Mouse (Mus musculus): ENCODE measurements at regions not wholly inside any gene's neighbourhood (a gene's known extent, or its start where the extent isn't known, plus 50 kb on each side); places are given as distances from the start of the nearest gene placed in this dataset.

- Histone ChIP-seq H3K9ac (ENCODE audit: low read length) (no peak overlapping the region), H3K9me3 (ENCODE audit: control insufficient read depth, low read length) (no peaks in the 10 kb centered on the region), H3K4me2 (replicated peaks; ENCODE audit: low read depth) (no peak overlapping the region), H3K27ac (replicated peaks) (no peak overlapping the region), H3K4me3 (ENCODE audit: low read depth, low read length) (no peak overlapping the region), H3K27me3 (ENCODE audit: control insufficient read depth, insufficient read depth, low read length) (no peaks in the 10 kb centered on the region), H3K36me3 (ENCODE audit: control insufficient read depth, insufficient read depth, low read length) (no peaks in the 10 kb centered on the region), H3K4me1 (replicated peaks; ENCODE audit: control insufficient read depth, insufficient read depth) (no peaks in the 10 kb centered on the region)
- 93% methylated on average over 4 of the region's 4 CpGs for WGBS
- no peak for ATAC-seq (ENCODE audit: low FRiP score, low TSS enrichment)
- TF ChIP-seq EP300 (optimal IDR thresholded peaks at IDR 0.05) (no peak), CTCF (IDR thresholded peaks at IDR 0.05; ENCODE audit: low read depth) (no peak)
- no peak for DNase-seq (ENCODE audit: low spot score)
These were observed 78.8 kb upstream of the Herc3 start for GRCm38 (mm10) chr6:58752496-58752895.

- no peak overlapping the region for H3K9ac ChIP-seq (ENCODE audit: low read length)
- no peaks in the 10 kb centered on the region for H3K27me3 ChIP-seq (ENCODE audit: control insufficient read depth, insufficient read depth, low read length)
- WGBS, result 78% methylated on average over 2 of the region's 2 CpGs
- H3K36me3 ChIP-seq (ENCODE audit: control insufficient read depth, insufficient read depth, low read length), result no peaks in the 10 kb centered on the region
- TF ChIP-seq CTCF (IDR thresholded peaks at IDR 0.05; ENCODE audit: low read depth) (no peak), EP300 (optimal IDR thresholded peaks at IDR 0.05) (no peak)
- no peaks in the 10 kb centered on the region for H3K4me1 ChIP-seq (replicated peaks; ENCODE audit: control insufficient read depth, insufficient read depth)
- DNase-seq (ENCODE audit: low spot score) (no peak), ATAC-seq (ENCODE audit: low FRiP score, low TSS enrichment) (no peak)
- no peak overlapping the region for H3K27ac ChIP-seq (replicated peaks)
- no peak overlapping the region for H3K4me2 ChIP-seq (replicated peaks; ENCODE audit: low read depth)
- no peak overlapping the region for H3K4me3 ChIP-seq (ENCODE audit: low read depth, low read length)
- H3K9me3 ChIP-seq (ENCODE audit: control insufficient read depth, low read length), result no peaks in the 10 kb centered on the region
These were observed 74.8 kb upstream of the Herc3 start for GRCm38 (mm10) chr6:58756309-58757015.

- DNase-seq (ENCODE audit: low spot score) (no peak), ATAC-seq (ENCODE audit: low FRiP score, low TSS enrichment) (no peak)
- TF ChIP-seq CTCF (IDR thresholded peaks at IDR 0.05; ENCODE audit: low read depth) (no peak), EP300 (optimal IDR thresholded peaks at IDR 0.05) (no peak)
- no peaks in the 10 kb centered on the region for H3K4me1 ChIP-seq (replicated peaks; ENCODE audit: control insufficient read depth, insufficient read depth)
- no peak overlapping the region for H3K9ac ChIP-seq (ENCODE audit: low read length)
- no peaks in the 10 kb centered on the region for H3K36me3 ChIP-seq (ENCODE audit: control insufficient read depth, insufficient read depth, low read length)
- no peaks in the 10 kb centered on the region for H3K9me3 ChIP-seq (ENCODE audit: control insufficient read depth, low read length)
- no peak overlapping the region for H3K4me2 ChIP-seq (replicated peaks; ENCODE audit: low read depth)
- H3K4me3 ChIP-seq (ENCODE audit: low read depth, low read length), result no peak overlapping the region
- 81% methylated on average over 4 of the region's 4 CpGs for WGBS
- H3K27me3 ChIP-seq (ENCODE audit: control insufficient read depth, insufficient read depth, low read length), result no peaks in the 10 kb centered on the region
- no peak overlapping the region for H3K27ac ChIP-seq (replicated peaks)
These were observed 73.9 kb upstream of the Herc3 start for GRCm38 (mm10) chr6:58757339-58757738.

- Histone ChIP-seq H3K9me3 (ENCODE audit: control insufficient read depth, low read length) (no peaks in the 10 kb centered on the region), H3K4me2 (replicated peaks; ENCODE audit: low read depth) (0 out of 2 replicates have a peak overlapping the region, but pooled peaks have one; percentile 21), H3K4me1 (replicated peaks; ENCODE audit: control insufficient read depth, insufficient read depth) (no peaks in the 10 kb centered on the region), H3K4me3 (ENCODE audit: low read depth, low read length) (no peak overlapping the region), H3K36me3 (ENCODE audit: control insufficient read depth, insufficient read depth, low read length) (no peaks in the 10 kb centered on the region), H3K27ac (replicated peaks) (no peak overlapping the region), H3K27me3 (ENCODE audit: control insufficient read depth, insufficient read depth, low read length) (no peaks in the 10 kb centered on the region), H3K9ac (ENCODE audit: low read length) (no peak overlapping the region)
- TF ChIP-seq EP300 (optimal IDR thresholded peaks at IDR 0.05) (no peak), CTCF (IDR thresholded peaks at IDR 0.05; ENCODE audit: low read depth) (peak; percentile 97)
- WGBS, result 18% methylated on average over 8 of the region's 8 CpGs
- ATAC-seq (ENCODE audit: low FRiP score, low TSS enrichment) (no peak), DNase-seq (ENCODE audit: low spot score) (peak; percentile 66)
These were observed 60.5 kb upstream of the Herc3 start for GRCm38 (mm10) chr6:58770654-58771218.

- H3K27me3 ChIP-seq (ENCODE audit: control insufficient read depth, insufficient read depth, low read length), result no peaks in the 10 kb centered on the region
- no peaks in the 10 kb centered on the region for H3K9me3 ChIP-seq (ENCODE audit: control insufficient read depth, low read length)
- no peak overlapping the region for H3K4me2 ChIP-seq (replicated peaks; ENCODE audit: low read depth)
- ATAC-seq (ENCODE audit: low FRiP score, low TSS enrichment) (no peak), DNase-seq (ENCODE audit: low spot score) (no peak)
- no peaks in the 10 kb centered on the region for H3K4me1 ChIP-seq (replicated peaks; ENCODE audit: control insufficient read depth, insufficient read depth)
- no peak overlapping the region for H3K9ac ChIP-seq (ENCODE audit: low read length)
- no peaks in the 10 kb centered on the region for H3K36me3 ChIP-seq (ENCODE audit: control insufficient read depth, insufficient read depth, low read length)
- TF ChIP-seq EP300 (optimal IDR thresholded peaks at IDR 0.05) (no peak), CTCF (IDR thresholded peaks at IDR 0.05; ENCODE audit: low read depth) (peak; percentile 93)
- no peak overlapping the region for H3K4me3 ChIP-seq (ENCODE audit: low read depth, low read length)
- H3K27ac ChIP-seq (replicated peaks), result no peak overlapping the region
- WGBS, result 0% methylated on average over 1 of the region's 1 CpGs
These were observed 59.3 kb upstream of the Herc3 start for GRCm38 (mm10) chr6:58772014-58772413.

Measured in stomach, postnatal 0 days (tissue).